Mouse (Mus musculus) heart, adult 2 months (tissue): ENCODE measurements at regions not wholly inside any gene's neighbourhood (a gene's known extent, or its start where the extent isn't known, plus 50 kb on each side); places are given as distances from the start of the nearest gene placed in this dataset.

ENCODE experiments used
- CTCF ChIP-seq: fragments of 200-600 bp; IDR thresholded peaks from 2 replicates; pipeline ENCODE4 v1.8.1; 2022; ENCODE audit warnings: antibody characterized with exemption, mild to moderate bottlenecking, moderate library complexity
- EP300 ChIP-seq: fragments of 200-500 bp; IDR thresholded peaks from 2 replicates; pipeline ENCODE4 v1.6.1; 2011; ENCODE audit warnings: low read depth, low read length, control low read depth; ENCODE audit not compliant: insufficient read depth

GRCm38 (mm10) chr10:66475187-66475735 lies 620.7 kb upstream of the Jmjd1c start:
- no peak for TF ChIP-seq CTCF
- TF ChIP-seq EP300 = no peak
